Mouse (Mus musculus): Measurements from ENCODE around the gene Ctrc. TPM values are rescaled to one million over a fixed set of nuclear protein-coding genes. Genes with fewer than 3 reads are reported as not detected.

The Ctrc gene
- polyA plus RNA-seq, 1 experiment = not detected

DNA sequence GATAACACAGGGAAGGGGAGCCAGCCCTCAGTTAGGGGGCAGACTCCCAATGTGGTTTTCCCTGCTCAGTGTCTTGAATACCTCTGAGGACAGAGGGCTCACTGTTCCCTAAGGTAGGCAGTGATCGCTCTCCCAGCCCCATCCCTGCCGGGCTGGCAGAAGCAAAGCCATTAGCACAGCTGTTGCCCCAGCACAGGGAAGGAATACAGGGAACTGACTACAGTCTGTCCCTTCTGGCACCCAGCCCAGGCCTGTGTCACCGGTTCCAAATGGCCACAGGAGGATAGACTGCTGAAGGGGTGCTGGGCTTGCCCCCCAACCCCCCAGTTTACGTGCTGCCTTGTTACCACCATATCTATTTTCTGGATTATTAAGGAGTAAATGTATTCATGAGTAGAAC, 21.3 kb upstream of the Ctrc start:
- no peak for DNase-seq (ENCODE audit: low spot score)

- no peak for DNase-seq (ENCODE audit: low spot score)
Measured at GRCm38 (mm10) chr4:141866933-141867490, 20.9 kb upstream of the Ctrc start.

DNA sequence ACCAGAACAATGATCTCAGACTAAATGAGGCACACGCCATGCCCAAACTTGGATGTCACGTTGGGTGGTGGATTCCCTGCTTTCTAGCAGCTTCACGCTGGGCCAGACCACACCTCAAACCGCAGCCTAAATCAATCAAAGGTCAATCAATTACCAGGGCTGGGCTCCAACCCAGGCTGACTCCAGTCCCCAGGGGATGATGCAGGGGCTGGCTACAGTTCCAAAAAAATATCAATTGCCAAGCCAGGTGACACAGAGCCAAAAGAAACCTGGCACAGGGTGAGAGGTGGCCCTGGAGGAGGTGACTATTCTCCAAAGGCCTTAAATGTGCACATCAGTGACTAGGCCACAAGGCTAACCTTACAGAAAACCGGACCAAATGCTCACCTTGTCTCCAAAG, 19.4 kb upstream of the Ctrc start:
- no peak for DNase-seq (ENCODE audit: low spot score)

DNA sequence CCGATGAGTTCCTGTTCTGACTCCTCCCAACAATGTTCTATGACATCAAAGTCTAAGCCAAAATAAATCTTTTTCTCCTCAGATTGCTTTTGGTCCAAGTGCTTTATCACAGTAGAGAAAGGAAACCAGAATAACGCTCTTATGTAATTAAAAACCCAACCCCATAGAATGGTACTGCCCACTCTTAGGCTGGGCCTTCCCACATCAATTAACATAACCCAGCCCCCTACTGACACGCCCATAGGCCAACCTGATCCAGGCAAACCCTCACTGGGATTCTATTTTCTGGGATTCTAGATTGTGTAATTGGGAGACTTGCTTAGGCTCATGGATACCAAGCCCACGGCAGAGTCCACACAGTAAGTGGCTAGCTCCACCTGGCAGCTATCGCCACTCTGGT, 18.8 kb upstream of the Ctrc start:
- no peak for DNase-seq (ENCODE audit: low spot score)

GRCm38 (mm10) chr4:141864506-141864905, 18.3 kb upstream of the Ctrc start:
- no peak for DNase-seq (ENCODE audit: low spot score)

GRCm38 (mm10) chr4:141863726-141864280, 17.6 kb upstream of the Ctrc start:
- no peak for DNase-seq (ENCODE audit: low spot score)

DNA sequence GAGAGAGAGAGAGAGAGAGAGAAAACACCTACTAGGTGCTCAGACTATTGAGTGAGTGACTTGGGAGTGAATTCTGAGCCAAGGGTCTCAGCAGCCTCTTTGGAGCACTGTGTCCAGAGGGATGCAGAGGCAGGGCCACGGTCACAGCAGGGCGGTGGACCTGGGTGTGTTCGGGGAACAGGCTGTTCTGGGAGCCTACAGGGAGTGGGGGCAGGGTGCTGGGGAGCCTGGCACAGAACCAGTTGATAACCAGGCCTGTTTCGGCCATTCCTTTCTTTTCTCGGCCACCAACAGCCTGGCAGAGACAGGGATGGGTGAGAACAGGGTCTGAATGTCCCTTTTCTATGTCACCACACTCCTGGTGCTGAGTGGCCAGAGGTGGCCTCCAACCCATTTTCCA, 16.7 kb upstream of the Ctrc start:
- DNase-seq (ENCODE audit: low spot score) = no peak

DNA sequence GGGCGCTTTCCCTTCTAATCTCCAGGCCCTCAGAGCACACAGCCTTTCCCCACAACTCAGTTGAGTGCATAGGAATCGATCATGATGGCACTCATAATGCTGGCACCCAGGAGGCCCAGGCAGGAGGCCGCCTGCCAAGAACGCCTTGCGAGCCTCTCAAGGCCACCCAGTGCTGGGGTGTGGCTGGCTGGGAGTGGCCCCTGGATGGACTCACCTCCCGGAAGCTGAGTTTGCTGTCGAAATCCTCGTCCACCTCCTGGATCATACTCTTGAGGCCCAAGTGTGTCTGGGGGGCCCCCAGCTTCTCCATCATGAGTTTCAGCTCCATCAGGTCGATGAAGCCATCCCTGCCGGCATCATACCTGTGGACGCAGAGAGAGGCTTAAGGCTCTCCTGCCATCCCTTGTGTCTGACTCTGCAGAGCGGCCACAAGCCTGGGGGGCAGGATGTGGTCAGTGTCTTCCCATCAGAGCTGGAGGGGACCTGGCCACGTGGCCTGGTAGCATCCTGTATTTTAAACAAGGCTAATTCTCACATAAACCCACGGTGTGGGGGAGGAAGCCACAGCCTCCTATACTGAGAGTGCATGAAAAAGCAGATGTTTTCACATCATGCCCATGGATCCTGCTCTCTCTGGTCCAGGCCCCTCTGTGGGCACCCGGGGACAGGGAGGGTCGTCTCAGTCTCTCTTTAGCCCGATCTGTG, 15.6 kb upstream of the Ctrc start:
- DNase-seq (ENCODE audit: low spot score) = no peak

DNA sequence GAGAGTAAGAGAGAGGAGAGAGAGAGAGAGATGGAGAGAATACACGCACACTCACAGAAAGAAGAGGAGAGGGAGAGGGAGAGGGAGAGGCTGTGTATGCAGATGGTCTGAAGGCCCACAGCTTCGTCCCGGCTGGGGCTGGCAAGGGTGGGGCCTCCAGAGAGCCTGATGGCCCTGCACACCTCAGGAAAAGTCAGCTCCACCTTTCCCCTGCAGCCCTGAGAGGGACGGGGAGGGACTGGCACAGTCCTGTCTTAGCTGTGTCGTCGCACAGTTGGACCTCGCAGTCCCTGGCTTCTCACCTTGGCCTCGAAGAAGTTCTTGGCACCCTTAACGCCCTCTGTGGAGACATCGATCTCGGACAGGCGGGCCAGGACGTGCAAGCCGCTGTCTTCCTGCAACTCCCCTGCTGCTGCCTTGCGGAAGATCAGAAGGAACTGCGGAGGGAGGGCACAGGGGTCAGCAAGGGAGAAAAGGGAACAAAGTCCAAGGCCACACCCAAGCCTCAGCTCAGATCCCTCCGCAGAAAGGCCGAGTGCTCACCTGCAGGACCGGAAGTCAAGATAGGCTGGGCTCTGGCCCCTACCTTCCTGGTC, 14.2 kb upstream of the Ctrc start:
- DNase-seq (ENCODE audit: low spot score) = no peak

GRCm38 (mm10) chr4:141859351-141859750, 13.2 kb upstream of the Ctrc start:
- no peak for DNase-seq (ENCODE audit: low spot score)

GRCm38 (mm10) chr4:141858501-141858900, 12.3 kb upstream of the Ctrc start:
- DNase-seq (ENCODE audit: low spot score) = no peak

GRCm38 (mm10) chr4:141857422-141857930, 11.3 kb upstream of the Ctrc start:
- peak; percentile 74 for DNase-seq (ENCODE audit: low spot score)

DNA sequence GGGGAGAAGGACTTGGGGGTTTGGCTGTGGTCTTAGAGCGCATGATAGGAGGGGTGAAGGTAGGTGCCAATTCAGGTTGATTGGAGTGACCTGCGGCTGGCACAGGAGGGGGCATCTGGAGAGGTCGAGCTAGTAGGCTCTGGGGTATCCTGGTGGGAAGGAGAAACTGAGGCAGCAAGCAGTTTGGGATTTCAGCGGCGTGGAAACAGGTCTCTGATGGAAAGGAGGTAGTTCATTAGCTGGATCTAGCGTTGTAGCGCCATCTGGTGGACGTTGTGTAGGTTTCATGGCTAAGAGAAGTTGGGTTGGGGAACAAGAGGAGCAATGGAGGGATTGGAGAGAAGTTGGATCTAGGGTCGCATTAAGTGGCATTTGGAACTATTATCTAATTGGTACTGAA, 7.3 kb upstream of the Ctrc start:
- no peak for DNase-seq (ENCODE audit: low spot score)

DNA sequence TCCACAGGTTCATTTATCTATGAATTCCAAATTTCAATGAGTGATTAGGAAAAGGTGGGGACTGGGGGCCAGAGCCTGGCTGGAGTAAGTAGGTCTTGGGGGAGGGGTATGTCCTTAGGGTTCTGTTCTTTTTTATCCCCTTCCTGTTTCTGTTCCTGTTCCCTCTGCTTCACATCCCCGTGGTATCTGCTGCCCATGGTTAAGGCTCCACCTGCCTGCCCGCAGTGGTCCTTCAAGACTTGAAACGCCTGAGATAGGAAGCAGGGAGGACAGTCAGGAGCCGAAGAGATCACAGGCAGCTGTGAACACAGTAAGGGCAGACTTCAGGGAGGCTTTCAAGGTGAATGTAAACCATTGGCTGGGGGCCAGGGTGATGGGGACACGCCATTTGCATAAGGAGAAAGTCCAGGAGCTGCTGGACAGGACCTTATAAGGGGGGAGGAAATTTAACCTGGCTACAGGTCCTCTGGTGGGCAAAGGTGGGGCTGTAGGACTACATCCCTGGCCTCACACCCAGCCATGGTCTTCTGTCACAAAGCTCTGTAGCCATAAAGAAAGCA, 11.5 kb downstream of the Ctrc start:
- DNase-seq (ENCODE audit: low spot score) = no peak

DNA sequence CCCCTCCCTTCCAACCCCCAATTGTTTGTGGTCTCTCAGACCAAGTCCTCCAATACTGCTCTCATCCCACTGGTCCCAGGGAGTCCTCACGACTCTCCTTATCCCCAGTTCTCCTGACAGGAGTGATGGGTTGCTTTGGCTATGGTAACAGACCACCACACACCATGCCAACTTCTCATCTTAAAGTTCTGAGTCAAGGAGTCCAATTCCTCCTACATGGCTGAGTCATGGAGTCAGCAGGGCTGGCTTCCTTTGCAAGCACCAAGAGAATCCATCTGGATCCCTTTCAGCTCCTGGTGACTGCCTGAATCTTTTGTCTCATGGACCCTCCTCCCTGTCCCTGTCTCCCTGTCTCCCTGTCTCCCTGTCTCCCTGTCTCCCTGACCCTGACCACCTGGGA, 12.2 kb downstream of the Ctrc start:
- DNase-seq (ENCODE audit: low spot score) = no peak

- no peak for DNase-seq (ENCODE audit: low spot score)
Measured at GRCm38 (mm10) chr4:141831361-141831760, 14.8 kb downstream of the Ctrc start.

- no peak for DNase-seq (ENCODE audit: low spot score)
Measured at GRCm38 (mm10) chr4:141830381-141830780, 15.8 kb downstream of the Ctrc start.

DNA sequence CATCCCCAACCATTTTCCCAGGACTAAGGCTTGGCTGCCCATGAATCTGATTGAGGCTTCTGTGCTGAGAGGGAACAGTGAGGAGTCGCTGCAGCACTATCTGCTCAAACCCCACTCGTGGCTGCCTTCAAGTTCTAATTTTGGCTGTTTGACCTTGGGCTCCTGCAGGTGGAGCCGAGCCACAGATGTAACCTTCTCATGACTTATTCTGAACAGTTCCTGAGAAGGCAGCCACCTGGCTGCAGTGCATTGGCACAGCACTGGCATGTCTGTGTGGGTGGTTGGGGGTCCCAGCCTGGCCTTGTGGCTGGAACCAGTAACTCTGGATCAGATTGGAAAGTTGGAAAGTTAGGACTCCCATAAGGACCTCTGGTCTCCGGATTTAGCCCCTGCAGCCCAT, 18.0 kb downstream of the Ctrc start:
- no peak for DNase-seq (ENCODE audit: low spot score)

- DNase-seq (ENCODE audit: low spot score) = no peak
Measured at GRCm38 (mm10) chr4:141827401-141827800, 18.8 kb downstream of the Ctrc start.

- DNase-seq (ENCODE audit: low spot score) = no peak
Measured at GRCm38 (mm10) chr4:141826060-141826459, 20.1 kb downstream of the Ctrc start, which contains the start of gene Cela2a. Gene Cela2a (minus strand): TSS chr4:141826160.

DNA sequence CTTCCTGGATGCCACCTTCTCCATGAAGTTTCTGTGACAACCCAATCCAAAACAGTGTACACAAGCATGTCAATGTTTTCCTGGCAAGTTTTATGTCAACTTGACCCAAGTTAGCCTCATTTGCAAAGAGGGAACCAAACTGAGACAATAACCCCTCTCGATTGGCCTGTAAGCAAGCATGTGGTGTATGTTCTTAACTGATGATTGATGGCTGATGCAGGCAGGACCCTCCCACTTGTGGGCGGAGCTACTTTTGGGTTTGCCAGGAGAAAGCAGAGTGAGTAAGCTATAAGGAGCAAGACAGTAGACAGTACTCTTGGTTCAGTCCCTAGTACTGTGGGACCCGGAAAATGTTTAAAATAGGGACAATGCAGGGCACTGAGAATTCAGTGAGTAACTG, 23.2 kb downstream of the Ctrc start:
- DNase-seq (ENCODE audit: low spot score) = no peak

- no peak for DNase-seq (ENCODE audit: low spot score)
Measured at GRCm38 (mm10) chr4:141822089-141822488, 24.1 kb downstream of the Ctrc start.

DNA sequence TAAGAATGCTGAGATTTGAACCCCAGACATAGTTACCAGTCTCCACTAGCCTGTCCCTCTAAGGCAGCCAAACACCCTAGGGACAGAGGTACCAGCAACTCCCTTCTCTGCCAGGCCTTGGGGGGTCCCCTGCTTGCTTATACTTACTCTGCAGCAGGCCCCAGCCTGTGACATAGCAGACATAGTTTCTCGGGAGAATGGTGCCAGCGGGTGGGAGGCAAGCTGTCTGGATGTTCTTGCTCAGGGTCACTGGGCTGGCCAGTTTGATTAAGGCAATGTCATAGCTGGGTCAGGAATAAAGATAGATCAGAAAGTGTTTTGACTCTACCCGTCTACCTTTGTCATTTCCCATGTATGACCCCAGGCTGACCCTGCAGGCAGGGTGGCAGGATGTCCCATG, 25.0 kb downstream of the Ctrc start:
- no peak for DNase-seq (ENCODE audit: low spot score)
